Comparison of ENCODE assay signal across 19 mouse cellular contexts in the genomic region with DNA sequence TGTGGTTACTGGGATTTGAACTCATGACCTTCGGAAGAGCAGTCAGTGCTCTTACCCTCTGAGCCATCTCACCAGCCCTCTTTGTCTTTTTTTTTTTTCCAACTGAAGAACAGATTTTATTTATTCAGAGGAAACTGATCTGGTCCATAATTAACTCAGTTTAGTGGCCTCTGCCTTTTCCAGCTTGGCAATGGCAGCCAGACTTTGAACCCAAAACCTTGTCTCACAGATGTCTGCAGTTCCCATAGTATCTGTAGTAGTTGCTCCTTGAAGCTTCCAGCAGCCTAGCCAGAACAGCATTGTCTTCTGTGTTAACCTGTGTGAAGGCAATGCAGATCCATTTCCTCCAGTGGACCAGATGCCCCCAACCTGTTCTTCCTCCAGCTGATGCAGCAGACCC.
"Had no signal": no experiment of that assay in that cellular context is flagged by ENCODE, and none has a peak within 500 bp of the region (broad histone marks: within the 10 kb centered on the region; RNA-seq: fewer than 3 reads in every experiment).

No protein-coding gene starts in this region.

- H3K36me3 ChIP-seq: hindbrain, embryonic 15.5 days; liver, embryonic 12.5 days; liver, embryonic 15.5 days; lung, embryonic 15.5 days; midbrain, embryonic 10.5 days; midbrain, embryonic 15.5 days; neural tube, embryonic 12.5 days; neural tube, embryonic 15.5 days; stomach, embryonic 15.5 days had no signal

- H3K9ac ChIP-seq: hindbrain, embryonic 15.5 days; liver, embryonic 12.5 days; liver, embryonic 15.5 days; lung, embryonic 15.5 days; midbrain, embryonic 15.5 days; neural tube, embryonic 12.5 days; neural tube, embryonic 15.5 days; stomach, embryonic 15.5 days had no signal

- H3K4me2 ChIP-seq: hindbrain, embryonic 15.5 days; liver, embryonic 12.5 days; liver, embryonic 15.5 days; lung, embryonic 15.5 days; midbrain, embryonic 15.5 days; neural tube, embryonic 12.5 days; neural tube, embryonic 15.5 days; stomach, embryonic 15.5 days had no signal

- H3K27ac ChIP-seq: hindbrain, embryonic 15.5 days; left cerebral cortex, adult 2 months; liver, embryonic 12.5 days; liver, embryonic 15.5 days; lung, embryonic 15.5 days; midbrain, embryonic 10.5 days; midbrain, embryonic 15.5 days; neural tube, embryonic 12.5 days; neural tube, embryonic 15.5 days; stomach, embryonic 15.5 days had no signal

- ATAC-seq: intestine, postnatal 0 days; liver, embryonic 12.5 days; midbrain, embryonic 15.5 days had no signal

- H3K4me1 ChIP-seq: lung, embryonic 15.5 days; neural tube, embryonic 12.5 days; stomach, embryonic 15.5 days had no signal

- H3K4me3 ChIP-seq: hindbrain, embryonic 15.5 days; left cerebral cortex, adult 2 months; liver, embryonic 12.5 days; liver, embryonic 15.5 days; lung, embryonic 15.5 days; megakaryocyte, embryonic 14.5 days; midbrain, embryonic 10.5 days; midbrain, embryonic 15.5 days; neural tube, embryonic 12.5 days; neural tube, embryonic 15.5 days; stomach, embryonic 15.5 days had no signal

- H3K9me3 ChIP-seq: hindbrain, embryonic 15.5 days; liver, embryonic 12.5 days; liver, embryonic 15.5 days; lung, embryonic 15.5 days; midbrain, embryonic 10.5 days; midbrain, embryonic 15.5 days; neural tube, embryonic 12.5 days; neural tube, embryonic 15.5 days; stomach, embryonic 15.5 days had no signal

- H3K27me3 ChIP-seq: hindbrain, embryonic 15.5 days; liver, embryonic 12.5 days; liver, embryonic 15.5 days; lung, embryonic 15.5 days; midbrain, embryonic 15.5 days; neural tube, embryonic 12.5 days; neural tube, embryonic 15.5 days; stomach, embryonic 15.5 days had no signal

- DNase-seq: layer of hippocampus, postnatal 36 days; lung, adult 18-20 months; lung, postnatal 10 days; right cerebral cortex, adult 18-20 months; right cerebral cortex, postnatal 14 days; right cerebral cortex, postnatal 4 days; thymus, postnatal 25 days had no signal
